Mouse (Mus musculus) lung, embryonic 14.5 days (tissue): ENCODE results near the gene D10Wsu102e. TPM values are rescaled to one million over a fixed set of nuclear protein-coding genes. Genes with fewer than 3 reads are reported as not detected.
"Not testable (repeated sequence)": the region's sequence is repeated elsewhere in the genome, so short reads cannot be mapped to it uniquely, and the experiment has no call there.

Experiments used
- ATAC-seq: fragments of 200-750 bp; cut with Nextera tagmentation; 2 replicates; pipeline ENCODE4 v1.8.0; 2017; ENCODE audit warnings: mild to moderate bottlenecking, moderate TSS enrichment, moderate library complexity; ENCODE audit not compliant: insufficient read depth
- DNase-seq: peaks from one replicate; pipeline ENCODE4 v3.0.0-alpha.2; 2015
- H3K27ac ChIP-seq: fragments of 300-500 bp; sonication (generic); 2 replicates; pipeline ENCODE4 v1.5.1; 2014; ENCODE audit warnings: low read depth, mild to moderate bottlenecking, moderate library complexity
- H3K27me3 ChIP-seq: fragments of 300-500 bp; sonication (generic); 2 replicates; pipeline ENCODE4 v1.6.1; 2014; ENCODE audit warnings: low read length, control low read depth; ENCODE audit not compliant: insufficient read depth
- H3K36me3 ChIP-seq: fragments of 300-500 bp; sonication (generic); 2 replicates; pipeline ENCODE4 v1.6.1; 2014; ENCODE audit warnings: control low read depth; ENCODE audit not compliant: insufficient read depth
- H3K4me1 ChIP-seq: fragments of 300-500 bp; sonication (generic); 2 replicates; pipeline ENCODE4 v1.6.1; 2014; ENCODE audit warnings: antibody characterized with exemption, control low read depth; ENCODE audit not compliant: insufficient read depth
- H3K4me2 ChIP-seq: fragments of 300-500 bp; sonication (generic); 2 replicates; pipeline ENCODE4 v1.6.1; 2014; ENCODE audit warnings: mild to moderate bottlenecking
- H3K4me3 ChIP-seq: fragments of 300-500 bp; sonication (generic); 2 replicates; pipeline ENCODE4 v1.5.1; 2014; ENCODE audit warnings: low read depth, low read length
- H3K9ac ChIP-seq: fragments of 300-500 bp; sonication (generic); 2 replicates; pipeline ENCODE4 v1.6.1; 2014
- H3K9me3 ChIP-seq: fragments of 300-500 bp; sonication (generic); 2 replicates; pipeline ENCODE4 v1.6.1; 2016; ENCODE audit warnings: low read depth, low read length, control low read depth
- CTCF ChIP-seq: IDR thresholded peaks from 2 replicates; pipeline ENCODE4 v1.5.1; 2016; ENCODE audit warnings: antibody characterized with exemption, low read depth
- WGBS: fragments of 180-500 bp; shearing (Covaris S2); extraction: QIAGEN DNeasy Blood & Tissue Kit; methylation state at CpG from one replicate; pipeline ENCODE4 v1.1.7; 2014; 5-methylcytosine and 5-hydroxymethylcytosine counted together
- polyA plus RNA-seq: library from polyadenylated mRNA; unstranded; fragments of >200 nt; fragmentation: Nextera tagmentation; extraction: Ambion mirVana; gene quantifications from 2 replicates; pipeline ENCODE4 v1.2.1, GENCODE M21; 2014

The D10Wsu102e gene
- polyA plus RNA-seq, 1 experiment from 2014 or later = 0.84 TPM

GRCm38 (mm10) chr10:83346359-83346736 lies 13.7 kb upstream of the D10Wsu102e start:
- no peak for TF ChIP-seq CTCF
- H3K4me3 ChIP-seq = no peak overlapping the region
- no peak overlapping the region for H3K9ac ChIP-seq
- DNase-seq (no peak), ATAC-seq (no peak)
- 87% methylated on average over 5 of the region's 5 CpGs for WGBS
- no peaks in the 10 kb centered on the region for H3K27me3 ChIP-seq
- no peak overlapping the region for H3K4me2 ChIP-seq
- no peak overlapping the region for H3K27ac ChIP-seq
- H3K36me3 ChIP-seq = no peaks in the 10 kb centered on the region
- no peaks in the 10 kb centered on the region for H3K4me1 ChIP-seq
- H3K9me3 ChIP-seq = no peaks in the 10 kb centered on the region

GRCm38 (mm10) chr10:83347494-83347893 lies 12.5 kb upstream of the D10Wsu102e start:
- Histone ChIP-seq H3K4me1 (no peaks in the 10 kb centered on the region), H3K27me3 (no peaks in the 10 kb centered on the region), H3K4me3 (no peak overlapping the region), H3K36me3 (no peaks in the 10 kb centered on the region), H3K9me3 (no peaks in the 10 kb centered on the region), H3K27ac (no peak overlapping the region), H3K9ac (no peak overlapping the region), H3K4me2 (no peak overlapping the region)
- WGBS = 23% methylated on average over 7 of the region's 7 CpGs
- no peak for TF ChIP-seq CTCF
- DNase-seq (peak; percentile 32), ATAC-seq (no peak)

- no peak overlapping the region for H3K9ac ChIP-seq
- H3K27ac ChIP-seq = no peak overlapping the region
- H3K4me2 ChIP-seq = no peak overlapping the region
- TF ChIP-seq CTCF = no peak
- H3K9me3 ChIP-seq = no peaks in the 10 kb centered on the region
- DNase-seq (no peak), ATAC-seq (no peak)
- no peaks in the 10 kb centered on the region for H3K36me3 ChIP-seq
- H3K4me1 ChIP-seq = no peaks in the 10 kb centered on the region
- WGBS = 92% methylated on average over 2 of the region's 2 CpGs
- H3K4me3 ChIP-seq = no peak overlapping the region
- H3K27me3 ChIP-seq = no peaks in the 10 kb centered on the region
Measured at GRCm38 (mm10) chr10:83350689-83351088, 9.3 kb upstream of the D10Wsu102e start.

- H3K9ac ChIP-seq, H3K4me2 ChIP-seq, H3K4me1 ChIP-seq, DNase-seq, H3K36me3 ChIP-seq, ATAC-seq, H3K27me3 ChIP-seq, H3K27ac ChIP-seq, H3K4me3 ChIP-seq, H3K9me3 ChIP-seq: not testable (repeated sequence)
- 81% methylated on average over 4 of the region's 4 CpGs for WGBS
Measured at GRCm38 (mm10) chr10:83351779-83352178, 8.2 kb upstream of the D10Wsu102e start.

- ATAC-seq (peak; percentile 85), DNase-seq (peak; percentile 82)
- Histone ChIP-seq H3K4me1 (no peaks in the 10 kb centered on the region), H3K27me3 (no peaks in the 10 kb centered on the region), H3K4me3 (no peak overlapping the region), H3K9ac (no peak overlapping the region), H3K27ac (peak overlapping the region; percentile 71), H3K36me3 (no peaks in the 10 kb centered on the region), H3K9me3 (no peaks in the 10 kb centered on the region), H3K4me2 (peak overlapping the region; percentile 41)
- TF ChIP-seq CTCF = no peak
- WGBS = 14% methylated on average over 14 of the region's 14 CpGs
Measured at GRCm38 (mm10) chr10:83353680-83354332, 6.2 kb upstream of the D10Wsu102e start.

- H3K36me3 ChIP-seq = no peaks in the 10 kb centered on the region
- TF ChIP-seq CTCF = peak; percentile 42
- H3K27me3 ChIP-seq = no peaks in the 10 kb centered on the region
- peak overlapping the region; percentile 41; the same call in 1 of the 2 replicates for H3K4me2 ChIP-seq
- DNase-seq (peak; percentile 70), ATAC-seq (peak; percentile 65)
- no peaks in the 10 kb centered on the region for H3K4me1 ChIP-seq
- WGBS = 50% methylated on average over 8 of the region's 8 CpGs
- H3K27ac ChIP-seq = peak overlapping the region; percentile 71; the same call in 1 of the 2 replicates
- H3K9ac ChIP-seq = no peak overlapping the region
- H3K9me3 ChIP-seq = no peaks in the 10 kb centered on the region
- H3K4me3 ChIP-seq = no peak overlapping the region
Measured at GRCm38 (mm10) chr10:83354333-83354719, 5.7 kb upstream of the D10Wsu102e start.

- DNase-seq (no peak), ATAC-seq (no peak)
- Histone ChIP-seq H3K9ac (no peak overlapping the region), H3K4me1 (peaks cover 5% of the 10 kb centered on the region; the same call in 1 of the 2 replicates), H3K9me3 (no peaks in the 10 kb centered on the region), H3K27ac (no peak overlapping the region), H3K4me3 (no peak overlapping the region), H3K27me3 (no peaks in the 10 kb centered on the region), H3K36me3 (no peaks in the 10 kb centered on the region), H3K4me2 (no peak overlapping the region)
- 74% methylated on average over 12 of the region's 12 CpGs for WGBS
- no peak for TF ChIP-seq CTCF
Measured at GRCm38 (mm10) chr10:83356416-83356815, 3.6 kb upstream of the D10Wsu102e start.
